Mouse (Mus musculus) WW6 (cell line): Measurements from ENCODE around the gene 1700067K01Rik.
"Not testable (repeated sequence)": the region's sequence is repeated elsewhere in the genome, so short reads cannot be mapped to it uniquely, and the experiment has no call there.

Experiments used
- DNase-seq: peaks from one replicate; pipeline ENCODE4 v3.0.0-alpha.2; 2013; ENCODE audit warnings: low read depth, low spot score

1700067K01Rik gene

GRCm38 (mm10) chr8:83982449-83982848 is 18.9 kb upstream of the 1700067K01Rik start:
- no peak for DNase-seq

- DNase-seq, result not testable (repeated sequence)
These were observed 18.1 kb upstream of the 1700067K01Rik start for GRCm38 (mm10) chr8:83983222-83983621.

GRCm38 (mm10) chr8:83989243-83989642 is 12.1 kb upstream of the 1700067K01Rik start:
- DNase-seq, result no peak

GRCm38 (mm10) chr8:83990170-83990569 is 11.1 kb upstream of the 1700067K01Rik start:
- DNase-seq, result no peak

GRCm38 (mm10) chr8:83992488-83992887 is 8.8 kb upstream of the 1700067K01Rik start:
- DNase-seq, result no peak

GRCm38 (mm10) chr8:83994030-83994429 is 7.3 kb upstream of the 1700067K01Rik start:
- DNase-seq, result no peak

- no peak for DNase-seq
These were observed 5.3 kb upstream of the 1700067K01Rik start for GRCm38 (mm10) chr8:83995973-83996372.

- no peak for DNase-seq
These were observed 4.5 kb upstream of the 1700067K01Rik start for GRCm38 (mm10) chr8:83996567-83997505.

- DNase-seq, result no peak
These were observed 3.7 kb upstream of the 1700067K01Rik start, which contains the start of gene Samd1 for GRCm38 (mm10) chr8:83997511-83998141. Gene Samd1, plus strand, starts transcription at chr8:83997672.

- DNase-seq, result peak; percentile 69
These were observed 2.9 kb upstream of the 1700067K01Rik start for GRCm38 (mm10) chr8:83998231-83999056.

- no peak for DNase-seq
These were observed 2.1 kb upstream of the 1700067K01Rik start for GRCm38 (mm10) chr8:83999057-83999705.

GRCm38 (mm10) chr8:83999825-84000224 is 1.5 kb upstream of the 1700067K01Rik start:
- DNase-seq, result no peak

GRCm38 (mm10) chr8:84002957-84003611 is 1.8 kb downstream of the 1700067K01Rik start:
- DNase-seq, result no peak

- DNase-seq, result no peak
These were observed 2.4 kb downstream of the 1700067K01Rik start for GRCm38 (mm10) chr8:84003612-84004246.

- DNase-seq, result peak; percentile 92
These were observed 3.4 kb downstream of the 1700067K01Rik start for GRCm38 (mm10) chr8:84004533-84005201.

GRCm38 (mm10) chr8:84005502-84005901 is 4.2 kb downstream of the 1700067K01Rik start:
- DNase-seq, result not testable (repeated sequence)

- peak; percentile 70 for DNase-seq
These were observed 7.1 kb downstream of the 1700067K01Rik start for GRCm38 (mm10) chr8:84008362-84008761.

- DNase-seq, result peak; percentile 85
These were observed 8.6 kb downstream of the 1700067K01Rik start for GRCm38 (mm10) chr8:84009876-84010275.
